Mouse (Mus musculus) adrenal gland, postnatal 25 days (tissue): Measurements from ENCODE around the gene Tnfrsf18. TPM values are rescaled to one million over a fixed set of nuclear protein-coding genes. Genes with fewer than 3 reads are reported as not detected.

Experiments used
- DNase-seq: peaks from one replicate; pipeline ENCODE4 v3.0.0; 2021; ENCODE audit warnings: mixed read lengths
- microRNA-seq, 2 experiments: library from miRNA; unstranded; fragments of <30 nt; microRNA quantifications; one replicate each; pipeline ENCODE4 v1.2.0; 2021
- total RNA-seq: library from RNA; stranded (reverse); gene quantifications from 2 replicates; pipeline ENCODE4 v1.2.3, GENCODE M21; 2021

Gene Tnfrsf18
- total RNA-seq, 1 experiment from 2014 or later = not detected

DNA sequence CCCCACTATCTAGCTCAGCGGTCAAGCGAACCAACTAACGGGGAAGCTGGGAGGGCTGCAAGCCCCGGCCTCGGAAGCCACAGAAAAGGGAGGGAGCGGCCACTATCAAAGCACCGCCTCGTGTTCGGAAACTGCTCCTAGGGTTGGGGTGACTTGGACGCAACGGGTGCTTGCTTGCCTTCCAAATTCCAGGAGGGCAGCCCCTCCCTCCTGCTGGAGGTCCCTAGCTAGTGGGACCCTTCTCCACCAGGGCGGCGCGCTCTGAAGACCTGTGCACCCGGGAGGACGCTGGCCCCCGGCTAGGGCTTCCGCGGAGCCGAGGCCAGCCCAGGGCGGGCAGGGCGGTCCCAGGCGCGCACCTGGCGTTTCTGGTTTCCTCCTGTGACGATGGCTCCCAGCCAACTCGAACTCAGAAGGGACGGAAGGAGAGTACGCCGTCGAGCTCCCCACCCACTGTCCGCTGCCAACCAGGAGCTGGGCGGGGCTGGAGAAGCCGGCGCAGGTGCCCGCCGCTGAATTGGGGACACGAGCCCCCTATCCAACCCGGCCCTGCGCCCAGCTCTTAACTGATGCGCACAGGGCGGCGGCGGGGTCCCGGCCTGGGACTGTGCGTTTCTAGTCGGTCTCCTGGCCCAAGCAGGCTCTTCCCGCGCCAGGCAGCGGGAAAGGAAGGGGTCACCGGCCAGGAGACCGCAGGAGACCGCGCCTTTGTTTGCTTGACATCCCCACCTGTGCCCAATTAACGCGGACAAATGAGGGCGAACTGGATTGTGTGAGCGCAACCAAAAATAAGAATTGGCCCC, 51.7 kb downstream of the Tnfrsf18 start:
- peak; percentile 16 for DNase-seq

Small RNA genes within 50 kb of the gene (microRNA-seq; reads per million reads assigned to microRNA genes)
- 3.1 to 16.0 reads per million in 2 experiments for gene Mir200a
- 7.5 to 67.6 reads per million in 2 experiments for gene Mir200b
- 12.7 to 62.9 reads per million in 2 experiments for gene Mir429

Other genes with a start within 250 kb of the Tnfrsf18 start
- gene Tmem88b, start 240.3 kb upstream of the Tnfrsf18 start, total RNA-seq = 0.79 and 1.2 TPM in 2 replicates
- not detected in 2 replicates for gene Ankrd65, start 235.7 kb upstream of the Tnfrsf18 start, total RNA-seq
- 126 and 163 TPM in 2 replicates for gene Mrpl20, start 223.3 kb upstream of the Tnfrsf18 start, total RNA-seq
- gene Ccnl2, start 213.7 kb upstream of the Tnfrsf18 start, total RNA-seq = 150 and 170 TPM in 2 replicates
- gene Aurkaip1, start 194.9 kb upstream of the Tnfrsf18 start, total RNA-seq = 135 and 160 TPM in 2 replicates
- 38.1 and 50.3 TPM in 2 replicates for gene Mxra8, start 186.5 kb upstream of the Tnfrsf18 start, total RNA-seq
- gene Dvl1, start 178.8 kb upstream of the Tnfrsf18 start, total RNA-seq = 63.2 and 64.6 TPM in 2 replicates
- gene Tas1r3, start 162.8 kb upstream of the Tnfrsf18 start, total RNA-seq = 0.52 and 0.55 TPM in 2 replicates
- 13.8 and 23.0 TPM in 2 replicates for gene Cptp, start 156.7 kb upstream of the Tnfrsf18 start, total RNA-seq
- gene Ints11, start 156.6 kb upstream of the Tnfrsf18 start, total RNA-seq = 32.4 and 36.9 TPM in 2 replicates
- gene Pusl1, start 134.4 kb upstream of the Tnfrsf18 start, total RNA-seq = 36.3 and 38.8 TPM in 2 replicates
- 23.6 and 27.1 TPM in 2 replicates for gene Acap3, start 134.3 kb upstream of the Tnfrsf18 start, total RNA-seq
- gene Ube2j2, start 82.3 kb upstream of the Tnfrsf18 start, total RNA-seq = 71.7 and 76.6 TPM in 2 replicates
- gene C1qtnf12, start 63.8 kb upstream of the Tnfrsf18 start, total RNA-seq = 70.6 and 77.9 TPM in 2 replicates
- 6.6 and 9.7 TPM in 2 replicates for gene B3galt6, start 33.5 kb upstream of the Tnfrsf18 start, total RNA-seq
- 248 and 275 TPM in 2 replicates for gene Sdf4, start 33.3 kb upstream of the Tnfrsf18 start, total RNA-seq
- gene Tnfrsf4, start 12.3 kb upstream of the Tnfrsf18 start, total RNA-seq = 1.5 TPM in 1 of 2 replicates, not detected in the other
- gene Ttll10, start 33.2 kb downstream of the Tnfrsf18 start, total RNA-seq = 0.61 TPM in 1 of 2 replicates, not detected in the other
- 13.5 and 16.7 TPM in 2 replicates for gene 9430015G10Rik, start 83.8 kb downstream of the Tnfrsf18 start, total RNA-seq
- gene Rnf223, start 104.3 kb downstream of the Tnfrsf18 start, total RNA-seq = 0.18 TPM in 1 of 2 replicates, not detected in the other
- gene Agrn, start 171.3 kb downstream of the Tnfrsf18 start, total RNA-seq = 33.7 and 46.7 TPM in 2 replicates
- 1.8 and 7.2 TPM in 2 replicates for gene Isg15, start 174.7 kb downstream of the Tnfrsf18 start, total RNA-seq
- 3.5 and 3.7 TPM in 2 replicates for gene AW011738, start 177.1 kb downstream of the Tnfrsf18 start, total RNA-seq
- gene Perm1, start 189.7 kb downstream of the Tnfrsf18 start, total RNA-seq = 3.3 and 4.1 TPM in 2 replicates
- gene Plekhn1, start 208.7 kb downstream of the Tnfrsf18 start, total RNA-seq = 24.1 and 29.6 TPM in 2 replicates
- 45.4 and 52.4 TPM in 2 replicates for gene Noc2l, start 209.8 kb downstream of the Tnfrsf18 start, total RNA-seq
- gene Samd11, start 229.5 kb downstream of the Tnfrsf18 start, total RNA-seq = 1.2 and 1.7 TPM in 2 replicates